Mouse (Mus musculus) erythroid progenitor cell, adult 5-6 weeks (primary cell): ENCODE data around the gene Atp8b4. TPM values are rescaled to one million over a fixed set of nuclear protein-coding genes. Genes with fewer than 3 reads are reported as not detected.
A peak's percentile ranks its signal among the peaks of the same experiment; 100 is the strongest.

Experiments
- ATAC-seq: replicated peaks from 2 replicates; pipeline ENCODE4 v1.8.0; 2016; ENCODE audit warnings: moderate number of reproducible peaks, mild to moderate bottlenecking, moderate TSS enrichment, inconsistent platforms; ENCODE audit not compliant: poor library complexity, low FRiP score, severe bottlenecking
- total RNA-seq, 2 experiments: library from RNA; stranded (forward) in 1 of 2; stranded (reverse) in 1 of 2; fragments of 150-400 nt in 1 of 2; fragments of 186-747, 209-891 nt in 1 of 2; gene quantifications; 2 replicates each; pipeline versions ENCODE4 v1.2.3 to v1.2.4; 2015 to 2017; ENCODE audit warnings: low replicate concordance in 2 of 2

The Atp8b4 gene
- total RNA-seq, 2 experiments from 2014 or later: 16.6 to 31.0 TPM

DNA sequence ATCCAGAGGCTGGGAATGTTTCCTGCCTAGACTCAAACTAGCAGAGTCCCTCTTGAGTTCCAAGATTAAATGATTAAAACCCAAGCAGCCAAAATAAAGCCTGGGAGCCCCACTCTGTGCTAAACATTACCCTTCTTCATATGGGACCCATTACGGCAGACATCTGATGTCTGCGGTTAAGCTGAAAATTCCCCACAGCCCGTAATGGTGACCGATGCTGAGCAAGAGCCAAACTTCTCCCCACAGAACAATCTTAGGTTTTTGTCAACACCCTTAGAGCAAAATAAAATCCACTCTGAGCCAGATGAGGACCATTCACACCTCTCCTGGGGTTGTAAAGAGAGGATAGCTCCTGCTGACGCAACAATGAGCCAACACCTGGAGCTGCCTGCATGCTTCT is 120.2 kb downstream of the Atp8b4 start:
- ATAC-seq: no peak

DNA sequence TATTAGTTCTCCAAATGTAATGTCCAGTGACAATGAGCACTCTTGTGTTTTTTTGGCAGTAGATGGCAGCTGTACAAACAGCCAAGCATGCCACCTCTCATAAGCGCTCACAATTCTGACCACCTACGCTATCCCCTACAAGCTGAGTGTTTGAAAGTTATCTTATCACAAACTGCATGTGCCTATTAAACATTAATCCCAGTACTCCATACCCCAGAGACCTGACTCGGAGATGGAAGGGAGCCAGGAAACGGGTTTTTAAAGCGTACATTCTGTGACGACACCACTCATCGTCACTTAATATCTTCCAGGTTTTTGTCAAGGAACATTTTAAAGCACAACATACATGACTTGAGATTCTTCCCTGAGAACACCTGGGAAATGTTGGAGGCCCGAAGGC is 128.8 kb downstream of the Atp8b4 start:
- no peak for ATAC-seq

DNA sequence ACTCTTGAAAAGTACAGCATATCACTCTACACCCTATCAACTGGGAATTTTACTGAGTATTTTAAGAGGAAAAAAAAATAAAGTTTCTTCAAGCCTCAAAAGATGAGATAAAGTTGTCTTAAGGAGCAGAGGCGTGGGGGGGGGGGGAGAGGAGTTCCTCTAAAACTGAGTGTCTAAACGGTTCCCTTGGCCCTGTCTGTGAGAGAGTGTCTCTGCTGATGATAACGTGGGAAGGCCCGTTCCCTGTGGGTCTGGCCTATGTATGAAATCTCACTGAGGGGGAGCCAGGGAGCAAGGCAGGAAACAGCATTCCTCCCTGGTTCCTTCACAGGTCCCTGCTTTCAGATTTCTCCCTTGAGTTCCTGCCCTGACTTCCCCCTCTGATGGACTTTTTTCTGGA is 130.7 kb downstream of the Atp8b4 start:
- ATAC-seq: no peak

DNA sequence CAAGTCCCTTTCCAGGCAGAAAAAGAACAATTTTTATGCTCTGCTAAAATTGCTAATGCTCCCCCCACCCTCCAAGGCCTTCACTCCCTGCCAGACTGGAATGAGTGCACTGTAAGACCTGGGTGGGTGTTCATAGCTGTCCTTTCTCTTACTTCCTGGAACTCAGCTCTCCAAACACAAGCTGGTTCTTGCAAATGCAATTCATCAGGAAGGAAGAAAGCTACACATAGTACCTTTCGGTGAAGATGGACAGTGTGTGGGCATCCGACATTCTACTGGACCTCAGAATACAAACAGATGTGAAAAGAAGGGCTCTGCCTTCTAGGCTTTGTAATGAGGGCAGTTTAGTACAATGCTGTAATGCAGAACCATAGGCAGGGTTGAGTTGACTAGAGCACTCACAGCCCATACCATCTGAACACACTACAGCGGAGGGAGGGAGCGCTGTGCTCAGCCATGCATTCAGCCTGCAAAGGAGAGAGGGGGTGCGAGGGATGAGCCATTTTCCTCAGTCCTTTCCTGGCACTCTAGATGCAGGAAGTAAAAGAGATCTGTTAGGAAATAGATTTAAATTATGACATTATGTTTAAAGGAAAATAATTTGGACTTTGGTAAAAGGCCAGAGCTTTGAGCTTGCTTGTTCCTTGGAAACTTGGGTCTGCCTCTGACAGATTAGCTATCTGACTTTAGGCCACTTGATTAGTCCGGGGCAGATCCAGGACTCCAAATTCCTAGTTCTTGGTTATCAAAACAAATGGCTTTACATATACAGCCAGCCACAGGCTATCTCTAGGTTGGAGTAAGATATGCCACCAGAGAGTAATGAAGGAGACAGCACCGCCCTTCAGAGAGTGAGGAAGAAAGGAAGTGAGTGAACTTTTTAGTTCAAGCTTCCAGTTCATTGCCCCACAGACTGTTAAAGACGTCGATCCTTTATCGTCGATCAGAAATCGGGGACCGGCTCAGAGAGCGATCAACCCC is 136.4 kb downstream of the Atp8b4 start:
- no peak for ATAC-seq

DNA sequence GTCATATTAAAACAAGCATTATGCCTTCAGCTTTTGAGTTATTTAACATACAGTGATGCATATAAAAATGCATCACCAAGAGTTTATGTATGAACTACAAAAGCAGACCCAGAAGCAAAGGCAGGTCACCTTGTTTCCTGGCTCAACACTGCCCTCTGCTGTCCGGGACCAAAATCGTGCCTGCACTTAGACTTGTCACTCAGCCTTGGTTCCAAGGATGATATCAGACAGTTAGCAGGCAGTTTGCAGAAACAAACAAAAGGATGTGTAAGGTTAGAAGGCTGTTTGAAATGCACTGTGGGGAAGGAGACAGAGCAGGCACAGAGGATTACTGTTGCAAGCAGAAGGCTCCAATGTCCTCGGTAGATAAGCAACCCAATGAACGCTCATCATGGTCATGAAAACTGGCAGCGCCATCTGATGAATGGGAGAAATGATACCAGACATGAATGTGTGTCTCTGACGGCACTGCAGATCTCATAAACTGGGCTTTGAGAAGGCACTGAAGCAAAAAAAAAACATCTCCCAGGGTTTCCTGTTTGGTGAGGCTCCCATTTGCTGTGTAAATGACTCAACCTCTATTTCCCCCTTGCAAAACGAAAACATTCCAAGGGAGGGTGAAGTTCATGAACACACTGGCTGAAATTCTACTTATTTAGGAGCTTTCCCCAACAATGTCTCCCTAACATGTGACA is 137.3 kb downstream of the Atp8b4 start:
- peak; percentile 83 for ATAC-seq

DNA sequence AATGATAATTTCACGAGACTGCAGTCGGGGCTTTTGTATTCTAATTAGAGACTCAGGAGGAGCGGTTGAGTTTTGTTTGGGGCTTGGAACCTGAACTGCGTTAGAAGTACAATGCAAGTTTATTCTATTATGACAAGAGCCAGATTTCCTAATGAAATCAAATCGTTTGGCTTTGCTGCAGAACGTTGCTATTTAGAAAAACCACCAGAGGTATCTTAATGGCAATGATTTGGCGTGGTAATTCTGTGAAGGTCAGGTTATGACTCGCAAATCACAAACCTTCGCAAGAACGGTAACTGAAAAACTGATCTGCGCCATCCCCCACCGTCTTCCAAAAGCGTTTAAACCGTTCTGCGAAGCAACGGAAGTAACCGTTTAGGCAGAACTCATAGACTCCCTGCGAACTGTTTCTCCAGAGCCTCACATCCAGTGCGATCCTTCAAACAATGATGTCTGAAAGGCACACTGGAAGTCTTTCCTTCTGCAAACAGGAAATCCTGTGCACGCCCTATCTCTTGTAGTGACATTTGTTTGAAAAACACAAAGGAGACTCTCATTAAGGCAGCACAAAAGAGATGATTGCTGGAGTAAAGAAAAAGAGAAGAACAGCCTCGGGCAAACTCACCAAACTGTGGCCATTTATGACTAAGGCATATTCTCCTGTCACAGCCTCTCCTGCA is 139.2 kb downstream of the Atp8b4 start:
- no peak for ATAC-seq

DNA sequence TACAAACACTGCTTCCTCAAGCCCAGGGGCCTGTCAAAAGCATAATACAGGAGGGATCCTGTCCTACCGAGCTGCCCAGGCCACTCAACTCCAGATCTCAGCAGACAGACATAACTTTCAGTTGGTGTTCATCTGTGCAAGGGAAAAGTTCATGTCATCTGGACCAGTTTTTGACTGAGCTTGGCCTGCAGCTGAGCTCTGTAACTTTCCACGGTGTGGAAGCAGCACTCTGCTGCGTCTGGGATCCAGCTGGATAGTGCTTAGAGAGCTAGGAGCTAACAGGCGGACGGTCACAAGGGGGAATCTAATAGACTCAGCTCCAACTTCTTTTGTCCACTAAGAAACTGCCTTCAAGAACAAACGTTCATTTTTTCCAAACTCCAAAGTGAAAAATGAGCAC is 139.8 kb downstream of the Atp8b4 start:
- no peak for ATAC-seq

DNA sequence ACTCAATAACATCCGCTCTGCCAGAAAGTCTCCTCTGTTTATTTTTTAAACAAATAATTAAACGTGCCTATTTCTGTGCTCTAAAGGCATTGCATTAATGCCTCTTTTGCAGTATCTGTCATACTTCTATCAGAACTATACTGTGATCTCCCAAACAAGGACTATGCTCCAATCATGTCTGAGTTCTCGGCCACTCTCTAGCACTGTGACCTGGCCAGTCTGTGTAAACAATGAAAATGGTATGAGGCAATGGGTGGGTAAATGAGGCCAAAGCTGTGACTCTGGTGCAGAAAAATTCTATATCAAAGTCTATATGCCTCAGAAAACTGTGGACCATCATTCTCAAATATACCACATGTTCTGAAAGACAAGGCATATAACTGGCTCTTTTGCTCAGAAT is 140.5 kb downstream of the Atp8b4 start:
- ATAC-seq: no peak

DNA sequence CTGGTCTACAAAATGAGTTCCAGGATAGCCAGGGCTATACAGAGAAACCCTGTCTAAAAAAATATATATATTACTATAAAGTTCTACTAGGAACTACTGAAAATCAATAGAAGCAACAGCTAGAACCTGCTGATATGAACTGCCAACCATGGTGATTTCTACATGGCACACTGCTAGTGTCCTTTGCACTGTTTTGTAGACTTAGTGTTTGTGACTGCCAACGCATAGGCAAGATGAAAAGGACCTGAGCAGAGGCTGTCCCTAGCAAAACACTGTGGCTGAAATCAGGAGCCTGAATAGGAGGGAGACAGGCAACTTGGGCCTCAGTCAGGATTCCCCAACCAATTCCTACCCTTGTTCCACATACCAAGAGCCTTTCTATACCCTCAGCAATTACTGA is 141.2 kb downstream of the Atp8b4 start:
- no peak for ATAC-seq

DNA sequence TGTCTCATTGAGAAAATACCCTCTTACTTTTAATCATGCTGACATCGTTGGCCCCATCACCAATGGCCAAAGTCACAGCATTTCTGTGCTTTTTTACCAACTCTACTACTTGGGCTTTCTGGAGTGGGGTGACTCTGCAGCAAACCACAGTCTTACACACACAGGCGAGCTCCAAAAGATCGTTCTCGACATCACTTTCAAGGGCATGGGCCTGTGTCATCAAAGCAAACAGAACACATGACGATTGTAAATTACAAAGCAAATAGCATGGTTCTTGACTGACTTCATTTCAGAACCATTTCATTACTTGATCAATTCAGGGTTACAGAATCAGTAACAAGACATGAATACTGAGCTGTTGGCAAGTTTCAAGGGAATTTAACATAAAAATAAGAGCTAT is 141.7 kb downstream of the Atp8b4 start:
- no peak for ATAC-seq

DNA sequence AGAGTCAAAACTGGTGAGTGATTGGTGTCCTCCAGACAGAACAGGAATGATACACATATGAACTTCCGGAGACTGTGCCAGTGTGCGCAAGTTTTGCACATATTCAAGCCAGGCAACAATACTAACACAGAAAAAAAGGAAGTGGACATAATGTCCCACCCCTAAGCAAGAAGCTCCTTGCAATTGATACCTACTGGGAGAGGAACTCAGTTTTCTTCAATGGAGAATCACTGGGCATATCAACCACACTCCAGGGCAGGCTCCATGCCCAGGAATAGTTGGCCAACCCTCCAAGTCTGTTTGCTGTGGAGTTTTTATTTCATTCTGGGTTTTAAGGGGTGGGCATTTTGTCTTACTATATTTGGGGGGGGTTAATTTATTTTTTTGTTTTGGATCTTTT is 145.2 kb downstream of the Atp8b4 start:
- no peak for ATAC-seq

DNA sequence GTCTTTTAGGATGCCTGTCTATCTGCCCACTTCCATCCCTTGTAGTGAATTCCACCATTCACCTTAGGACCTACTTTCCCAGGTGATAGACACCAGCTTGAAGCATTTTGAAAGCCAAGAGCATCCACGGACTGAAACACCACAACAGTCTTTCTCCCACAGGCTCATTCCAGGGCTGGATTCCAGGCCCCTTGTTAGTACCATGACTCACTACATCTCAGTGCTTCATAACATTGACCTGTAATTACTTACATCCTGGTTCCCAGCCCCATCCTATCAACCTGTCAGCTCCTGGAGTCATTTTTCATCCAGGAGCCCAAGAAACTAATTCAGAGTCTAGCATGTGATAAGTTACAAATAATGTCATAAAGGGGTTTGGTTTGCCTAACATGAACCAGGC is 148.7 kb downstream of the Atp8b4 start:
- no peak for ATAC-seq

DNA sequence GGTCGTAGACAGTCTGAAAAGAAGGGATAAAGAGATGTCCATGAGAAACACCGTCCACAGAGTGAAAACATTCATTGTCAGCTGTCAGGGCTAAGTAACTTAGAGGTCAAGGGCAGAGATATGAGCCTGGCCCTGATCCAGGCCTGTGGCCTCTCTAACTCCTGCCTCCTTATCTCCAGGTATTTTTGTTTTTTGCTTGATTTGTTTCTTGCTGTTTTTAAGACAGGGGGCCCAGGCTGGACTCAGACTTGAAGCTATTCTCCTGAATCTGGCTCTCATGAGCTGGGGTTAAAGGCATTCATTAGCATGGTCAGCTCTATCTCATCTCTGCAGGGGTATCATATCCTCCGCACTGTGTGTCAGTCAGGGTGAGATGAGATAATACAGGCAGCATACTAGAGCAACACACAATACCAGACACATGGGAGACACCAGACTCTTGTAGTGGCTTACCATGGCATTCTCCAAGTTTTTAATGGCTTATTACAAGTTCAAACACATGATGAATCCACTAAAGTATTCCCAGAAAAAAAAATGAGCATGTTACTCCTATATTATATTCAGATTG is 157.4 kb downstream of the Atp8b4 start:
- ATAC-seq: no peak

DNA sequence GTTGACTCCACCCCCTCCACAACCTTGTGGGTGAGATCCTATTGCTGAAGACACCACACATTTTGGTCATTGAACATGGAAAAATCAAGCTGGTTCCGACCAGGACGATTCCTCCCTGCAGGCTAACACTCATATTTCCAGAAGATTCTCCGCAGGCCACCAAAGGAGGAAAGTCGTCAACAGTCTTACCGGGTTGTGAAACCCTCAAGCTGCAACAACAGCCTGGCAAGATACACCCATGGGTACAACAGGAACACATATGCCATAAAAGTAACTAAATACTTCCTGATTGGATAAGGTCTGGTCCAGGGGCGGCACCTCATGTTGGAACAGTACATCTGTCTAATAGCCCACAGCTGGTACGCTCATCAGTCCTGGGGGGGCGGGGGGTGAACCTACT is 159.0 kb downstream of the Atp8b4 start:
- ATAC-seq: no peak

DNA sequence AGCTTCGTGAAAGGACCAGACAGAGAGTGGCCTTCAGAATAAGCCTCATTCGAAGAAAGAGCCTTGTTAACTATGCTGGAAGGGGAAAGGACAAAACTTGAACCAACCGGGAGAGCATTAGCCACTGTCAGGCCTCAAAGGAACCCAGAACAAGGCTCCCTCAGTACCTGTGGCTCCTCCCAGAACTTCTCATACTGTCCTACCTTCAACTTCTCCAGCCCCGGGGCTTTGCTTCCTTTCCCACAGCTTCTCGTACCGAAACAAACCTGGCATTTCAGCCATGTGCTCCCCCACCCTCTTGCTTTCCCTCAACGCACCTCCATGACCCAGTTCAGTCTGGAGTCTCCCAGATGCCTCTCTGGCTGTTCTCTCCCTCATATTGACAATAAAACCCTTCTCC is 160.3 kb downstream of the Atp8b4 start:
- ATAC-seq: no peak

DNA sequence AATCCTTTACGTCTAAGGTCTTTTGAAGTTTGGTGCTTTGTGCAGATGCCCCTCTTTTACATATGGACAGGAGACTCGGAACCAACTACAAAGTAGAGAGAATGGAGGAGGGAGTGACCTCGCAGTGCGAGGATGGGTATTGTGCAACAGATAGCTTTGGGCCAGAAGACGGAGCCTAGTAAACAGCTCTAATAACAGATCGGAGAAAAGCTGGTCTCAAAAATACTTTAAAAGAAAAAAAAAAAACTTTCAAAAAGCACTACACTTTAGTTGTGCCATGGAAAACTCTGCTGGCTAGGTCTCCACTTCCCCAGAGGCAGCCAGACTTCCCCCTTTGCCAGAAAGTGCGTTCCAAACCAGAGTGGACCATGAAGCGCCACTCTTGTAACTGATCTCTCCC is 161.0 kb downstream of the Atp8b4 start:
- no peak for ATAC-seq

DNA sequence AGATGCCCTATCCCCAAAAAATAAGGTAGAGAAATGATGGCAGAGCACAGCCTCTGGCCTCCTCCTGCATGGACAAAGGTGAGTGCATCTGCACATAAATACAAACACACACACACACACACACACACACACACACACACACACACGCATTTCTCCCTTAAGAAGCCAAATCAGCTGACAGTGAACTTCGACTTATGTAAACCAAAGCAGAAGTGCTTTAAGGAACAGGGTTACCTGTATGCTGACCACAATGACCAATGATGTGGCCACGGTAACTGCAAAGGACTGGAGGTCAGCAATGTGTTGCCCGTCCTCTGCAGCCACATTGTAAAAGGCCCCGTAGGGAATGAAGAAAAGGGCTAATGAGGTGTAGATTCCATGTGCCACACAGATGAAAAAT is 163.3 kb downstream of the Atp8b4 start:
- ATAC-seq: no peak

DNA sequence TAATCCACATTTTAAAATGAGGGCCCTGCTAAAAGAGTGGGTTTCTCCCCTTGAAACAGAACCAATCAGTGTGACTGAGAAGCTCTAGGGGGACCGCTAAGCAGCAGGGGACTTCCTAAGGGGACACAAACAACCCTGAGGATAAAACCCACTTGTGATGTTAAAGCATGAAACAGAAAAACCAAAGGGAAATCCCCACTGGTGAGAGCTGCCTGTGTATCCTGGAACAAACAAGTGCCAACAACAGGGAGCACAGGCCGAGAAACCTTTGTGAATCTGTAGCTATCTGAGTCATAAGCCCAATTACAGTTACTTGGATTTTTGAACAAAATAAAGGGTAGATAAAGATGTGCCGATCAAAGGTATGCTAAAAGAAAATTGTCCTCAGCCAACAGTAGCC is 168.7 kb downstream of the Atp8b4 start:
- no peak for ATAC-seq

DNA sequence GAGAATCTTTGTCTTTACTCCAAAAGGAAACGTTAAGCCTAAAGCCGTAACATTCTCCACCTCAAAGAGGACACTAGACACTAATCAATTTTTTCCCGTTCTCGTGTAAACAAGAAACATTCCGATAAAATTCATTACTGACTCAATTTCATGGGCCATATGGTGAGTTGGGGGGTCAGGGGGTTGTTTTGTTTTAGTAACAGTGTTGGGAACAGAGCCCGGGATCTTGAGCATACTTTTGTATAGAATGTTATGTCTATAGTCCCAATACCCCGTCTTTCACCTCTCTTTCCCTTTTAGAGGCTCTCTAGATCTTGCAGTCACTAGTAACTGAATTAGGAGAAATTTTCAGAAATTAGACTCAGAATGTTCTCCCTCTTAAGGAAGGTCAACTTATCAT is 177.3 kb downstream of the Atp8b4 start:
- ATAC-seq: no peak

DNA sequence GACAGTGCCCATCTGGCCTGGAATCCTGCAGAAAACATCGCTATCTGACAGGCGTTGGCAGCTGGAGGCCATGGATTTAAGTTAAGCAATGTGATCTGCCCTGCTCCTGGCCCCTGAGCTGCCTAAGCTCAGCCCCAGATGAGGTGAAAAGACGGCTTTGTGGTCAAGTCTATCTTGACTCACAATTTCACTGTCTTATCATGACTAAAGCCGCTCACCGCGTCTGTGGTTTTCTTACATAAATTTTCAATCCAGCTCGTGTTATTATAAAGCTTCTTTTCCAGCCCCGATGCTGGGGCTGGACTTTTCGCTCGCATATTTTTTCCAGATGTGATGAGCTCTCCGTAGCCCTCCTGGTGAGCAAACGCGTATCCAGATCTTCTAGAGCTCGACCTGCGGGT is 177.8 kb downstream of the Atp8b4 start:
- ATAC-seq: no peak
